Mouse (Mus musculus) neural tube, embryonic 14.5 days (tissue): ENCODE data around the gene Phkb. TPM values are rescaled to one million over a fixed set of nuclear protein-coding genes. Genes with fewer than 3 reads are reported as not detected.
"Not testable (repeated sequence)": the region's sequence is repeated elsewhere in the genome, so short reads cannot be mapped to it uniquely, and the experiment has no call there.

Experiments
- ATAC-seq: fragments of 200-750 bp; cut with Nextera tagmentation; 2 replicates; pipeline ENCODE4 v1.8.0; 2017; ENCODE audit warnings: low read depth, mild to moderate bottlenecking, moderate TSS enrichment, moderate library complexity
- H3K27ac ChIP-seq: fragments of 300-500 bp; sonication (generic); 2 replicates; pipeline ENCODE4 v1.5.1; 2014; ENCODE audit warnings: low read depth, mild to moderate bottlenecking, control low read depth, low read length, moderate library complexity, mixed read lengths
- H3K27me3 ChIP-seq: fragments of 300-500 bp; sonication (generic); 2 replicates; pipeline ENCODE4 v1.6.1; 2014; ENCODE audit warnings: low read length; ENCODE audit not compliant: control insufficient read depth, insufficient read depth
- H3K36me3 ChIP-seq: fragments of 300-500 bp; sonication (generic); 2 replicates; pipeline ENCODE4 v1.6.1; 2014; ENCODE audit warnings: low read length, mixed read lengths; ENCODE audit not compliant: control insufficient read depth, insufficient read depth
- H3K4me1 ChIP-seq: fragments of 300-500 bp; sonication (generic); 2 replicates; pipeline ENCODE4 v1.6.1; 2014; ENCODE audit warnings: low read length; ENCODE audit not compliant: control insufficient read depth, insufficient read depth
- H3K4me2 ChIP-seq: fragments of 300-500 bp; sonication (generic); 2 replicates; pipeline ENCODE4 v1.6.1; 2014; ENCODE audit warnings: mild to moderate bottlenecking, low read depth, low read length, control low read depth
- H3K4me3 ChIP-seq: fragments of 300-500 bp; sonication (generic); 2 replicates; pipeline ENCODE4 v1.5.1; 2014; ENCODE audit warnings: low read depth, low read length, control low read depth, mixed read lengths
- H3K9ac ChIP-seq: fragments of 300-500 bp; sonication (generic); replicated peaks from 2 replicates; pipeline ENCODE4 v1.6.1; 2014; ENCODE audit warnings: low read depth, mild to moderate bottlenecking, control low read depth, low read length, mixed read lengths
- H3K9me3 ChIP-seq: fragments of 300-500 bp; sonication (generic); 2 replicates; pipeline ENCODE4 v1.6.1; 2016; ENCODE audit warnings: low read length; ENCODE audit not compliant: control insufficient read depth
- WGBS: fragments of 180-500 bp; shearing (Covaris S2); extraction: QIAGEN DNeasy Blood & Tissue Kit; methylation state at CpG from one replicate; pipeline ENCODE4 v1.1.7; 2014; 5-methylcytosine and 5-hydroxymethylcytosine counted together
- polyA plus RNA-seq: library from polyadenylated mRNA; unstranded; fragments of >200 nt; fragmentation: Nextera tagmentation; extraction: Ambion mirVana; gene quantifications from 2 replicates; pipeline ENCODE4 v1.2.1, GENCODE M21; 2014

Phkb gene
- polyA plus RNA-seq, 1 experiment from 2014 or later, result 52.8 TPM

DNA sequence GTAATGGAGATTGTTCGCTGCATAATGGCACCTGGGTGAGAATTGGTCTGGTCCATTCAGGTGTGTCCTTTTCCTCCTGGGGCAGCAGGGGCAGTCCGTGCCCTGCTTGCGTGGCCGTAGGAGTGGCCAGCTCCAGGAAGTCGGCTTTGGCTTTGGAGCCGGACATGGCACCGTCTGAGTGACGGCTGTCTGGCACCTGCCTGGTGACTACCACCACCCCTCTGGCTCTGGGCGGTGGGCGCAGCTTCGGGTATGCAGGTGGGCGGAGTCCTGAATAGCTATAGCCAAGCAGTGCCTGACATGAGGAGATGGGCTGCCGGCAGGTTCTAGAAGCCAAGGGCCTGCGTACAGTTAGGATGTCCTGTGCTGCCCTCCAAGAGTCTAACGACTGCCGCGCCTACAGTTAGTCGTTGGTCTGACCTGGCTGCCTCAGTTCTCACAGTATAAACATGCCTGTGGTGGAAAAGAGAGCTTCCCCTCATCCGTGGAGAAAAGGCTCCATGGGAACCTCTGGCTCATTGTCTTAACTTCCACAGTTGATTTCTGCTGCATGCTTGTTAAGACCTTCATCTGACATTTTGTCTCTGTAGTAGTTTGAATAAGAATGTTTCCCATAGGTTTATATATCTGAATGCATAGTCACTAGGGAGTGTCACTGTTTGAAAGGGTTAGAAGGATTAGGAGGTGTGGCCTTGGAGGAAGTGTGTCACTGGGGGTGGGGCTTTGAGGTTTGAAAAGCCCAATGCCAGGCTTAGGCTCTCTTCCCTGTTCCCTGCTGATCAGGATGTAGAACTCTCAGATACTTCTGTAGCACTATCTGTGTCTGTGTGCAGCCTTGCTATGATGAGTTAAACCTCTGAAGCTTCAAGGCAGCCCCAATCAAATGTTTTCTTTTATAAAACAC is 13.7 kb downstream of the Phkb start:
- no peak overlapping the region for H3K4me2 ChIP-seq
- H3K27ac ChIP-seq, result no peak overlapping the region
- no peaks in the 10 kb centered on the region for H3K27me3 ChIP-seq
- ATAC-seq, result no peak
- 92% methylated on average over 19 of the region's 19 CpGs for WGBS
- no peak overlapping the region for H3K4me3 ChIP-seq
- H3K9ac ChIP-seq, result no peak overlapping the region
- no peaks in the 10 kb centered on the region for H3K36me3 ChIP-seq
- H3K9me3 ChIP-seq, result no peaks in the 10 kb centered on the region
- no peaks in the 10 kb centered on the region for H3K4me1 ChIP-seq

DNA sequence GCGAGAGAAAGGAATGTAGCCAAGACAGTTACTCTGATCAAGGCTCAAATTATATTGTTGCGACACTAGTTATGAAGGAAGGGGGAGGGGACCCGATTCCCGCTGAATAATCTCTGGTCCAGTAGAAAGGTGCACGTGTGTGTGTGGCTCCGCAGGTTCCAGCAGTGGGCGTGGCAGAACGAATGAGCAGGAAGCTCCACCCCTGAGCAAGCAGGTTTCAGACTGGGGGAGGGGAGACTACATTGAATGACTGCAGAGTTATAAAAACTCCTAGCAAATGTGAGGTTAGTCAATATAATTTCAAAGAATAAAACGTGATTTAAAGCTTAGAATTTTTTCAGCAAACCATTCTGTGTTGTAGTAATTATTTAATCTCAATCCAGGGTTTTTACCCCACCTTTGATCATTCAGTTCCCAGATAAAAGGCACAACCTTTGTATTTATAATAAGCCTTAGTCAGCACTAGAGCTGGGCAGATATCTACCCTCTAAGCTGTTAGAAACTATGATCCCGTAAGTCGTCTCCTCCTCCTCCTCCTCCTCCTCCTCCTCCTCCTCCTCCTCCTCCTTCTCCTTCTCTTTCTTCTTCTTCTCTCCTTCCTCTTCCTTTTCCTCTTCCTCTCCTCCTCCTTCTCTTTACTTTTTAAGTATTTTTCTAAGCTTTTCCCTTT is 16.6 kb downstream of the Phkb start:
- not testable (repeated sequence) for H3K36me3 ChIP-seq, H3K27me3 ChIP-seq, H3K9ac ChIP-seq, H3K9me3 ChIP-seq, H3K27ac ChIP-seq, ATAC-seq, H3K4me3 ChIP-seq, H3K4me2 ChIP-seq, H3K4me1 ChIP-seq
- WGBS, result 39% methylated on average over 11 of the region's 11 CpGs

DNA sequence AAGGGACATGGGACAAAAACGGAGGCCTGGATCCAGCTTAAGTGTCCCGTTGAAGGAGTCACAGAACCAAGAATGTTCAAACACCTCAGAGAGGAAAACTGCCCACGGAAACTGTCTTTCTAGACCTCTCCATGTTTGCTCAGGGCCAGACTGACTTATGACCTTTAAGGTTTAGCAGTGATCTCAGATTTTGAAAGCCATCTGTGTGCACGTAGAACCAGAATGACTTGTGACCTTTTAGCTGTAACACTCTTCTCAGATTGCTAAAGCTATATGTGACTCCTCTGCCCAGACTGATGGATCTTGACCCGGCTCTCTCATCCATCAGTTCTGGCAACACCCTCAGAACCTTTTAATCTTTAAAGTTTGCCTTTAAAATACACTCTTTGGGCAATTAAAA is 19.9 kb downstream of the Phkb start:
- H3K9ac ChIP-seq, result no peak overlapping the region

DNA sequence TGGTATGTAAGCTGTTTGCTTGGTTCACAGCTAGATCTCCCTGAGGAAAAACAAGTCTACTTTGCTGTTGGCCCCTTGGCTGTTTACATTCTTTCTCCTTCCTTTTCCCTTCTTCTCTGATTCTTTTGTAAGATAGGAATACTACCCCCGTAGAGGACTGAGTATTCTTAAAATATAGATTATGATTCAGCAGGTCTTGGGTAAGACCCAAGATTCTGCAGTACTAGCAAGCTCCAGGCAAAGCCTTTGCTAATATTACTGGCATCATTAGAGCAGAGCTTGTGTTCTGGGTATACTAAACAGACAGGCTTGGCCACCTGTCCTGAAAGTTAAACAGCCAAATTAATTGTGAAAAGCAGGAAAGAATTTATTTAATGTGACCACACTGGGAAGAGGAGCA is 21.6 kb downstream of the Phkb start:
- Histone ChIP-seq H3K4me2 (no peak overlapping the region), H3K4me1 (no peaks in the 10 kb centered on the region), H3K4me3 (no peak overlapping the region), H3K27me3 (no peaks in the 10 kb centered on the region), H3K9me3 (no peaks in the 10 kb centered on the region), H3K36me3 (no peaks in the 10 kb centered on the region), H3K27ac (no peak overlapping the region), H3K9ac (no peak overlapping the region)
- 89% methylated on average over 1 of the region's 1 CpGs for WGBS
- ATAC-seq, result no peak

More for the DNA sequence above, 19.9 kb downstream of the Phkb start:
- H3K4me3 ChIP-seq, result no peak overlapping the region
- no peak overlapping the region for H3K27ac ChIP-seq
- ATAC-seq, result no peak
- no peaks in the 10 kb centered on the region for H3K36me3 ChIP-seq
- no peaks in the 10 kb centered on the region for H3K27me3 ChIP-seq
- 86% methylated on average over 5 of the region's 5 CpGs for WGBS
- no peaks in the 10 kb centered on the region for H3K9me3 ChIP-seq
- no peaks in the 10 kb centered on the region for H3K4me1 ChIP-seq
- no peak overlapping the region for H3K4me2 ChIP-seq

DNA sequence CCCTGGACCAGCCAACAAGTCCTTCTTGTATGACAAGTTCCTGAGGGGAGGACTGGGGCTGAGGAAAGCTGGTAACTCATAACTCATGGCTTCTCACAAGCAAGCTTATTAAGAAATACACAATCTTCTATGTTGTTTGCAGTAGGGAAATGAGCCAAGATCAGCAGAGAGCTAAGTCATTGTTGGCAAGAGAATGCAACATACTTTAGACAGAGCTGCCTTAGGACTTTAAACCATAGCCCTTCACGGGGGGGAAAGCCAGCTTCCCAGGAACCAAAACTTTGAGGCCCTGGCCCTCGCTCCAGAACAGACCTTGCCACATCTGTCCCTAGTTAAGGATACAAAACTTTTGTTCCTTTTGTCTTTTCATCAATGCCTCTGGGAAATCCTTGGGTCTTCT is 30.9 kb downstream of the Phkb start:
- H3K4me2 ChIP-seq, result no peak overlapping the region
- H3K4me1 ChIP-seq, result no peaks in the 10 kb centered on the region
- no peak for ATAC-seq
- no peak overlapping the region for H3K27ac ChIP-seq
- no peaks in the 10 kb centered on the region for H3K9me3 ChIP-seq
- 78% methylated on average over 2 of the region's 2 CpGs for WGBS
- no peaks in the 10 kb centered on the region for H3K27me3 ChIP-seq
- no peak overlapping the region for H3K4me3 ChIP-seq
- no peak overlapping the region for H3K9ac ChIP-seq
- H3K36me3 ChIP-seq, result no peaks in the 10 kb centered on the region

DNA sequence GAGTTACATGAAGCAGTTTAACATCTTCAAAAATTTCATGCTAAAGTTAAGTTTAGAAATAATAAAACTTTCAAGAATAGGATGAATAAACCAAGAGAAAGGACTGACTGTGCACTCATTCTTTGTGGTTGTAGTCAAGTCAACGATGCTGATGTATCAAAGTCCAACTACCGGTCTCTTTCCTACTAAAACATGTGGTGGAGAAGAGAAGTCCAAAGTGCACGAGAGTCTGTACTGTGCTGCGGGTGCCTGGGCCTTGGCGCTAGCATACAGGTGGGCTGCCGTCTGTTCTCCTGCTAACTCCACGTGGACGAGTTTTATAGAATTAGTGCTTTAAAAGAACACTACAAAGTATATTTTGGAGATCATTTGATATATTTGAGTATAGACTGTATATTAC is 37.2 kb downstream of the Phkb start:
- ATAC-seq, result no peak
- no peak overlapping the region for H3K4me2 ChIP-seq
- no peaks in the 10 kb centered on the region for H3K36me3 ChIP-seq
- H3K27me3 ChIP-seq, result no peaks in the 10 kb centered on the region
- H3K9ac ChIP-seq, result no peak overlapping the region
- no peaks in the 10 kb centered on the region for H3K9me3 ChIP-seq
- 98% methylated on average over 8 of the region's 8 CpGs for WGBS
- H3K4me3 ChIP-seq, result no peak overlapping the region
- H3K4me1 ChIP-seq, result no peaks in the 10 kb centered on the region
- no peak overlapping the region for H3K27ac ChIP-seq

DNA sequence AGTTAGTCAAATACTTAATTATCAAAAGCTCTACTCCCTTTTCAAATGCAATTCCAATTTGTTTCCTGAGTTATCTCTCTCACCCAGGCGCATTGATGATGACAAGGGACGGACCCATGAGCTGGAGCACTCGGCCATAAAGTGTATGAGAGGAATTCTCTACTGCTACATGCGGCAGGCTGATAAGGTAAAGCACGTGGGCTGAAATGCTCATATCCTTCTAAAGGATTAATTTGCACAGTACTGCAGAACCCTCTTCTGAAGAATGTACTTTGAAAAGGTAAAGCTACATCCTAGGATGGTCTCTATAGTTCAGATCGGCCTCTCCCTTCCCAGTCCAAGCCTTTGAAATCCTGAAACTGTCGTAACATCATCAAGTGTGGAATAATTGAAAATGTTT is 38.9 kb downstream of the Phkb start:
- H3K9me3 ChIP-seq, result no peaks in the 10 kb centered on the region
- 92% methylated on average over 7 of the region's 7 CpGs for WGBS
- H3K27ac ChIP-seq, result no peak overlapping the region
- ATAC-seq, result no peak
- H3K36me3 ChIP-seq, result no peaks in the 10 kb centered on the region
- H3K9ac ChIP-seq, result no peak overlapping the region
- no peak overlapping the region for H3K4me2 ChIP-seq
- no peak overlapping the region for H3K4me3 ChIP-seq
- no peaks in the 10 kb centered on the region for H3K4me1 ChIP-seq
- H3K27me3 ChIP-seq, result no peaks in the 10 kb centered on the region

DNA sequence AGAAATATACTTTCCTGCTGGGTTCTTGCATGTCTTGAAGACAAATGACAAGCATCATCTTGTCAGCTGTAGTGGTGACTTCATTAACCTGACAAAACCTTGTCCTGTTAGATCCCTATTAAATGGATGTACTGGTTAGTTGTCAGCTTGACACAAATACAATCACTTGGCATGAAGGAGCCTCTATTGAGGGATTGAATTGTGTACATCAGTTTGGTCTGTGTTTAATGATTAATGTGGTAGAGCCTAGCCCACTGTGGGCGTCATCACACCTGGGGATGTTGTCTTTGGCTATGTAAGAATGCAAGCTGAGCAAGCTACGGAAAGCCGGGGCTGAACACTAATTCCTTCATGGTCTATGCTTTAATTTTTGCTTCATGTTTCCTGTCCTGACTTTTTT is 44.1 kb downstream of the Phkb start:
- Histone ChIP-seq H3K36me3 (no peaks in the 10 kb centered on the region), H3K4me1 (no peaks in the 10 kb centered on the region), H3K27ac (no peak overlapping the region), H3K9me3 (no peaks in the 10 kb centered on the region), H3K4me3 (no peak overlapping the region), H3K4me2 (no peak overlapping the region), H3K27me3 (no peaks in the 10 kb centered on the region), H3K9ac (no peak overlapping the region)
- ATAC-seq, result no peak
- 93% methylated on average over 3 of the region's 3 CpGs for WGBS

DNA sequence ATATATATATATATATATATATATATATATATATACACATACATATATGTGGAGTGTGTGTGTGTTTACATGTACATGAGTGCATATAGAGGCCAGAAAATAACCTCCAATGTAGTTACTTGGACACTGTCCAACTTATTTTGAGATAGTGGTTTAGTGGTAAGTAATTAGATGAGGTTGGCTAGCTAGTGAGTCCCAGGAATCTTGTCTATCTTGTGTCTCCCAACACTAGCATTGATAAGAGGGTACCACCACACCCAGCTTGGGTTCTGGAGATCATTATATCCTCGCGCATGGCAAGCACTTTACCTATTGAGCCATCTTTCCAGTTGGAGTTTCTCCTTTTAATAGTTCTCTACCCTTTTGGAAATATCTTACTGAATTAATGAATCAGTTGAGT is 56.9 kb downstream of the Phkb start:
- WGBS, result 100% methylated on average over 2 of the region's 2 CpGs
- ATAC-seq, result no peak
- H3K36me3 ChIP-seq, result no peaks in the 10 kb centered on the region
- H3K4me2 ChIP-seq, result no peak overlapping the region
- H3K9ac ChIP-seq, result no peak overlapping the region
- no peaks in the 10 kb centered on the region for H3K27me3 ChIP-seq
- no peaks in the 10 kb centered on the region for H3K9me3 ChIP-seq
- H3K27ac ChIP-seq, result no peak overlapping the region
- H3K4me1 ChIP-seq, result no peaks in the 10 kb centered on the region
- H3K4me3 ChIP-seq, result no peak overlapping the region
